Mouse (Mus musculus): ENCODE data around the gene Fbxl8. TPM values are rescaled to one million over a fixed set of nuclear protein-coding genes. Genes with fewer than 3 reads are reported as not detected.

Fbxl8 gene
- polyA plus RNA-seq, 1 experiment = 7.6 TPM

- TF ChIP-seq MAX (IDR thresholded peaks at IDR 0.05) (no peak), CEBPB (IDR thresholded peaks at IDR 0.05; ENCODE audit: low read depth) (no peak), USF1 (IDR thresholded peaks at IDR 0.05; ENCODE audit: low read depth) (no peak)
- Histone ChIP-seq H3K79me2 (ENCODE audit: control insufficient read depth, insufficient read depth) (peaks cover 3% of the 10 kb centered on the region), H3K27me3 (ENCODE audit: control insufficient read depth, insufficient read depth, insufficient read length) (no peaks in the 10 kb centered on the region), H3ac (ENCODE audit: control insufficient read depth, insufficient read length, low read depth) (no peak overlapping the region), H3K79me3 (ENCODE audit: low read depth) (no peaks in the 10 kb centered on the region), H3K36me3 (ENCODE audit: control insufficient read depth, insufficient read depth) (peaks cover 3% of the 10 kb centered on the region), H3K4me3 (ENCODE audit: insufficient read depth, poor library complexity, severe bottlenecking) (no peak overlapping the region)
These were observed 4.6 kb downstream of the Fbxl8 start for GRCm38 (mm10) chr8:105269075-105269458.

GRCm38 (mm10) chr8:105269461-105269947 is 5.1 kb downstream of the Fbxl8 start, which contains the start of gene Hsf4:
Gene Hsf4 (plus strand): TSS chr8:105269801.
- no peaks in the 10 kb centered on the region for H3K79me3 ChIP-seq (ENCODE audit: low read depth)
- H3K79me2 ChIP-seq (ENCODE audit: control insufficient read depth, insufficient read depth) = no peaks in the 10 kb centered on the region
- H3K36me3 ChIP-seq (ENCODE audit: control insufficient read depth, insufficient read depth) = peaks cover 3% of the 10 kb centered on the region
- H3K4me3 ChIP-seq (ENCODE audit: insufficient read depth, poor library complexity, severe bottlenecking) = peak within 1 kb of the TSS; percentile 18
- TF ChIP-seq MAX (IDR thresholded peaks at IDR 0.05) = no peak
- TF ChIP-seq CTCF (IDR thresholded peaks at IDR 0.05; ENCODE audit: control insufficient read depth, insufficient read depth, insufficient read length) = no peak
- TF ChIP-seq FOSL1 (IDR thresholded peaks at IDR 0.05; ENCODE audit: insufficient read depth, low read length, poor library complexity, severe bottlenecking) = no peak
- no peak for TF ChIP-seq CEBPB (IDR thresholded peaks at IDR 0.05; ENCODE audit: low read depth)
- H3K27me3 ChIP-seq (ENCODE audit: control insufficient read depth, insufficient read depth, insufficient read length) = no peaks in the 10 kb centered on the region
- H3ac ChIP-seq (ENCODE audit: control insufficient read depth, insufficient read length, low read depth) = peak within 1 kb of the TSS; percentile 76

- Histone ChIP-seq H3K79me2 (ENCODE audit: control insufficient read depth, insufficient read depth) (no peaks in the 10 kb centered on the region), H3K27me3 (ENCODE audit: control insufficient read depth, insufficient read depth, insufficient read length) (no peaks in the 10 kb centered on the region), H3K79me3 (ENCODE audit: low read depth) (no peaks in the 10 kb centered on the region), H3K36me3 (ENCODE audit: control insufficient read depth, insufficient read depth) (peaks cover 3% of the 10 kb centered on the region), H3ac (ENCODE audit: control insufficient read depth, insufficient read length, low read depth) (peak overlapping the region; percentile 76), H3K4me3 (ENCODE audit: insufficient read depth, poor library complexity, severe bottlenecking) (peak overlapping the region; percentile 18)
- TF ChIP-seq USF1 (IDR thresholded peaks at IDR 0.05; ENCODE audit: low read depth) (no peak), CTCF (IDR thresholded peaks at IDR 0.05; ENCODE audit: control insufficient read depth, insufficient read depth, insufficient read length) (no peak), MAX (IDR thresholded peaks at IDR 0.05) (no peak), CEBPB (IDR thresholded peaks at IDR 0.05; ENCODE audit: low read depth) (no peak), MYOG (IDR thresholded peaks at IDR 0.05; ENCODE audit: control insufficient read depth, extremely low read depth, insufficient read length) (no peak), FOSL1 (IDR thresholded peaks at IDR 0.05; ENCODE audit: insufficient read depth, low read length, poor library complexity, severe bottlenecking) (no peak), MYOD1 (IDR thresholded peaks at IDR 0.05; ENCODE audit: control insufficient read depth, insufficient read length, low read depth) (no peak)
These were observed 5.9 kb downstream of the Fbxl8 start for GRCm38 (mm10) chr8:105270101-105270915.

- Histone ChIP-seq H3K36me3 (ENCODE audit: control insufficient read depth, insufficient read depth) (peaks cover 3% of the 10 kb centered on the region), H3ac (ENCODE audit: control insufficient read depth, insufficient read length, low read depth) (no peak overlapping the region), H3K4me3 (ENCODE audit: insufficient read depth, poor library complexity, severe bottlenecking) (no peak overlapping the region), H3K27me3 (ENCODE audit: control insufficient read depth, insufficient read depth, insufficient read length) (no peaks in the 10 kb centered on the region), H3K79me2 (ENCODE audit: control insufficient read depth, insufficient read depth) (no peaks in the 10 kb centered on the region), H3K79me3 (ENCODE audit: low read depth) (no peaks in the 10 kb centered on the region)
- TF ChIP-seq MAX (IDR thresholded peaks at IDR 0.05) = no peak
- no peak for TF ChIP-seq MYOD1 (IDR thresholded peaks at IDR 0.05; ENCODE audit: control insufficient read depth, insufficient read length, low read depth)
- no peak for TF ChIP-seq FOSL1 (IDR thresholded peaks at IDR 0.05; ENCODE audit: insufficient read depth, low read length, poor library complexity, severe bottlenecking)
These were observed 6.4 kb downstream of the Fbxl8 start for GRCm38 (mm10) chr8:105270916-105271186.

GRCm38 (mm10) chr8:105275387-105275786 is 10.9 kb downstream of the Fbxl8 start:
- Histone ChIP-seq H3K36me3 (ENCODE audit: control insufficient read depth, insufficient read depth) (peaks cover 11% of the 10 kb centered on the region), H3ac (ENCODE audit: control insufficient read depth, insufficient read length, low read depth) (no peak overlapping the region), H3K79me2 (ENCODE audit: control insufficient read depth, insufficient read depth) (no peaks in the 10 kb centered on the region), H3K4me3 (ENCODE audit: insufficient read depth, poor library complexity, severe bottlenecking) (no peak overlapping the region), H3K27me3 (ENCODE audit: control insufficient read depth, insufficient read depth, insufficient read length) (no peaks in the 10 kb centered on the region), H3K79me3 (ENCODE audit: low read depth) (no peaks in the 10 kb centered on the region)
- TF ChIP-seq MYOD1 (IDR thresholded peaks at IDR 0.05; ENCODE audit: control insufficient read depth, insufficient read length, low read depth) (no peak), USF1 (IDR thresholded peaks at IDR 0.05; ENCODE audit: low read depth) (no peak), CEBPB (IDR thresholded peaks at IDR 0.05; ENCODE audit: low read depth) (no peak), MYOG (IDR thresholded peaks at IDR 0.05; ENCODE audit: control insufficient read depth, extremely low read depth, insufficient read length) (no peak)

GRCm38 (mm10) chr8:105275840-105276239 is 11.4 kb downstream of the Fbxl8 start, which contains the start of gene Nol3:
Gene Nol3 (plus strand): TSS chr8:105276140.
- Histone ChIP-seq H3K4me3 (ENCODE audit: insufficient read depth, poor library complexity, severe bottlenecking) (peak within 1 kb of the TSS; percentile 23), H3K36me3 (ENCODE audit: control insufficient read depth, insufficient read depth) (peaks cover 14% of the 10 kb centered on the region), H3ac (ENCODE audit: control insufficient read depth, insufficient read length, low read depth) (peak within 1 kb of the TSS; percentile 20), H3K27me3 (ENCODE audit: control insufficient read depth, insufficient read depth, insufficient read length) (no peaks in the 10 kb centered on the region), H3K79me2 (ENCODE audit: control insufficient read depth, insufficient read depth) (no peaks in the 10 kb centered on the region), H3K79me3 (ENCODE audit: low read depth) (no peaks in the 10 kb centered on the region)
- TF ChIP-seq USF1 (IDR thresholded peaks at IDR 0.05; ENCODE audit: low read depth) (no peak), MYOG (IDR thresholded peaks at IDR 0.05; ENCODE audit: control insufficient read depth, extremely low read depth, insufficient read length) (no peak), CTCF (IDR thresholded peaks at IDR 0.05; ENCODE audit: control insufficient read depth, insufficient read depth, insufficient read length) (no peak), MYOD1 (IDR thresholded peaks at IDR 0.05; ENCODE audit: control insufficient read depth, insufficient read length, low read depth) (no peak), FOSL1 (IDR thresholded peaks at IDR 0.05; ENCODE audit: insufficient read depth, low read length, poor library complexity, severe bottlenecking) (no peak), CEBPB (IDR thresholded peaks at IDR 0.05; ENCODE audit: low read depth) (no peak), MAX (IDR thresholded peaks at IDR 0.05) (no peak)
